Mouse (Mus musculus): Measurements from ENCODE around the gene Endou. TPM values are rescaled to one million over a fixed set of nuclear protein-coding genes. Genes with fewer than 3 reads are reported as not detected.

Endou gene
- polyA plus RNA-seq, 1 experiment: 0.04 TPM

DNA sequence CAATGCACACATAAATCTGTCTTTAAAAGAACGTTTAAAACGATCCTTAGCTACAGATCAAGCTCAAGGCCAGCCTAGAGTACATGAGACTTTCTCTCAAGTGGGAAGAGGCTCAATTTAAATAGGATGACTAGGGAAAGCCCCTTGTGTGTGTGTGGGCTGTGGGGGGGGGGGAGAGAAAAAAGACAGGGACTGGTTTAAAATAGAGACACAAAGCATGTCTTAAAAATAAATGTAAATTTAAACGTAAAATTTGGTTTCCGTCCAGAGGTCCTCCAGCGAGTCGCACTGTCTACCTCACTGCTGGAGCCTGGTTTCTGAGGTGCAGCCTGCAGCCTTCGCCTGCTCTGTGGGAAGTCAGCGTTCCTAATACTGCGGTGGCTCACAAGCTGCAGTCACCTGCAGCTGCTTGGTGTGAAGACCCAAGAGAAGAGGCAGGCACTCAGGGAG, 9.2 kb upstream of the Endou start:
- H3K27me3 ChIP-seq (ENCODE audit: control insufficient read depth, insufficient read depth, insufficient read length): peaks cover 15% of the 10 kb centered on the region
- H3K79me2 ChIP-seq (ENCODE audit: control insufficient read depth, insufficient read depth): no peaks in the 10 kb centered on the region
- no peaks in the 10 kb centered on the region for H3K79me3 ChIP-seq (ENCODE audit: low read depth)
- H3K36me3 ChIP-seq (ENCODE audit: control insufficient read depth, insufficient read depth): no peaks in the 10 kb centered on the region
- H3K4me3 ChIP-seq (ENCODE audit: insufficient read depth, poor library complexity, severe bottlenecking): no peak overlapping the region
- H3ac ChIP-seq (ENCODE audit: control insufficient read depth, insufficient read length, low read depth): no peak overlapping the region
- TF ChIP-seq MYOG (IDR thresholded peaks at IDR 0.05; ENCODE audit: control insufficient read depth, extremely low read depth, insufficient read length): no peak
- TF ChIP-seq FOSL1 (IDR thresholded peaks at IDR 0.05; ENCODE audit: insufficient read depth, low read length, poor library complexity, severe bottlenecking): no peak
- no peak for TF ChIP-seq CEBPB (IDR thresholded peaks at IDR 0.05; ENCODE audit: low read depth)

DNA sequence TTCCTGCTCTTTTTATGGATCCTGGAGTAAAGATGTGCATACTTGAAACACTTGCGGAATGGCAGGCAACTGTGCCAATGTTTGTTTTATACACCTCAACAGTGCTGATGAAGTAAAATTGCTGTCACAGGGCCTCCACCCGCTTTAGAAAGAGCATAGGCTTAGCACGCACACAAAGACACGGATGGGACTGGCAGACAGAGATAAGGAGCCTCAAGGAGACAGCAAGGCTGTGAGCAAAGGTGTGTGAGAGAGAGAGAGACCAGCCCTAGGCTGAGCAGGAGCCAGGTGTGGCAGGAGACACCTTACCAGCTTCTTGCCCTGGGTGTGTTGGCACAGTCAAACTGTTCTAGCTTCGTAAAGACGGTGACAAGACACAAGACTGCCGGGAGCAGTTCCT, 7.8 kb upstream of the Endou start:
- no peaks in the 10 kb centered on the region for H3K79me3 ChIP-seq (ENCODE audit: low read depth)
- no peak overlapping the region for H3ac ChIP-seq (ENCODE audit: control insufficient read depth, insufficient read length, low read depth)
- H3K79me2 ChIP-seq (ENCODE audit: control insufficient read depth, insufficient read depth): no peaks in the 10 kb centered on the region
- H3K4me3 ChIP-seq (ENCODE audit: insufficient read depth, poor library complexity, severe bottlenecking): no peak overlapping the region
- TF ChIP-seq CEBPB (IDR thresholded peaks at IDR 0.05; ENCODE audit: low read depth) (no peak), FOSL1 (IDR thresholded peaks at IDR 0.05; ENCODE audit: insufficient read depth, low read length, poor library complexity, severe bottlenecking) (no peak)
- H3K27me3 ChIP-seq (ENCODE audit: control insufficient read depth, insufficient read depth, insufficient read length): peaks cover 15% of the 10 kb centered on the region
- no peaks in the 10 kb centered on the region for H3K36me3 ChIP-seq (ENCODE audit: control insufficient read depth, insufficient read depth)

- H3K79me3 ChIP-seq (ENCODE audit: low read depth): no peaks in the 10 kb centered on the region
- H3K4me3 ChIP-seq (ENCODE audit: insufficient read depth, poor library complexity, severe bottlenecking): no peak overlapping the region
- H3K36me3 ChIP-seq (ENCODE audit: control insufficient read depth, insufficient read depth): no peaks in the 10 kb centered on the region
Observed at GRCm38 (mm10) chr15:97731988-97732387, 849 bp upstream of the Endou start.

DNA sequence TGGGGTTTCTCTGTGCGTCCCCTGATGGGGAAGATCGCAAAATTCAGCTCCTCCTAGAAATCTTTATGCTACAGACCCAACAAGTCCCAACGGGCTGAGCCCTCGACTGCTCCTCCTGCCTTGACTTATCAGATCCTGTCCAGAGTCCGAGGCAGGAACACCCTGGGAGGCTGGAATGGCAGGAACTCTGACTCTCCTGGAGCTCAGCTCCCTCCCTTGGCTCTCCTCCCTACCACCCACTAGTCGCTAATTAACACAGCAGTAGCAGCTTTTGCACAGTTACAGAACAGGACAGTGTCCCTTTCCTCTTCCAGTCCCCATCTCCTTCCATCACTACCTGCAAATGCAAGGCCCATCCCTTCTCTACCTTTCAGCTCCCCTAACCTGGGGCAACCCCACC, 774 bp downstream of the Endou start:
- Histone ChIP-seq H3ac (ENCODE audit: control insufficient read depth, insufficient read length, low read depth) (no peak overlapping the region), H3K4me3 (ENCODE audit: insufficient read depth, poor library complexity, severe bottlenecking) (no peak overlapping the region), H3K27me3 (ENCODE audit: control insufficient read depth, insufficient read depth, insufficient read length) (peaks cover 3% of the 10 kb centered on the region), H3K79me2 (ENCODE audit: control insufficient read depth, insufficient read depth) (no peaks in the 10 kb centered on the region), H3K36me3 (ENCODE audit: control insufficient read depth, insufficient read depth) (no peaks in the 10 kb centered on the region), H3K79me3 (ENCODE audit: low read depth) (no peaks in the 10 kb centered on the region)
- TF ChIP-seq CTCF (IDR thresholded peaks at IDR 0.05; ENCODE audit: control insufficient read depth, insufficient read depth, insufficient read length): no peak
- no peak for TF ChIP-seq CEBPB (IDR thresholded peaks at IDR 0.05; ENCODE audit: low read depth)
- no peak for TF ChIP-seq USF1 (IDR thresholded peaks at IDR 0.05; ENCODE audit: low read depth)
- TF ChIP-seq MYOG (IDR thresholded peaks at IDR 0.05; ENCODE audit: control insufficient read depth, extremely low read depth, insufficient read length): no peak
- no peak for TF ChIP-seq MYOD1 (IDR thresholded peaks at IDR 0.05; ENCODE audit: control insufficient read depth, insufficient read length, low read depth)
- TF ChIP-seq FOSL1 (IDR thresholded peaks at IDR 0.05; ENCODE audit: insufficient read depth, low read length, poor library complexity, severe bottlenecking): no peak
- no peak for TF ChIP-seq MAX (IDR thresholded peaks at IDR 0.05)

More at GRCm38 (mm10) chr15:97731988-97732387, 849 bp upstream of the Endou start:
- TF ChIP-seq FOSL1 (IDR thresholded peaks at IDR 0.05; ENCODE audit: insufficient read depth, low read length, poor library complexity, severe bottlenecking): no peak
- TF ChIP-seq CTCF (IDR thresholded peaks at IDR 0.05; ENCODE audit: control insufficient read depth, insufficient read depth, insufficient read length): no peak
- no peak for TF ChIP-seq MYOG (IDR thresholded peaks at IDR 0.05; ENCODE audit: control insufficient read depth, extremely low read depth, insufficient read length)
- TF ChIP-seq MAX (IDR thresholded peaks at IDR 0.05): no peak
- no peak for TF ChIP-seq USF1 (IDR thresholded peaks at IDR 0.05; ENCODE audit: low read depth)
- TF ChIP-seq MYOD1 (IDR thresholded peaks at IDR 0.05; ENCODE audit: control insufficient read depth, insufficient read length, low read depth): no peak
- no peak for TF ChIP-seq CEBPB (IDR thresholded peaks at IDR 0.05; ENCODE audit: low read depth)
- H3ac ChIP-seq (ENCODE audit: control insufficient read depth, insufficient read length, low read depth): no peak overlapping the region
- H3K79me2 ChIP-seq (ENCODE audit: control insufficient read depth, insufficient read depth): no peaks in the 10 kb centered on the region
- H3K27me3 ChIP-seq (ENCODE audit: control insufficient read depth, insufficient read depth, insufficient read length): peaks cover 3% of the 10 kb centered on the region

DNA sequence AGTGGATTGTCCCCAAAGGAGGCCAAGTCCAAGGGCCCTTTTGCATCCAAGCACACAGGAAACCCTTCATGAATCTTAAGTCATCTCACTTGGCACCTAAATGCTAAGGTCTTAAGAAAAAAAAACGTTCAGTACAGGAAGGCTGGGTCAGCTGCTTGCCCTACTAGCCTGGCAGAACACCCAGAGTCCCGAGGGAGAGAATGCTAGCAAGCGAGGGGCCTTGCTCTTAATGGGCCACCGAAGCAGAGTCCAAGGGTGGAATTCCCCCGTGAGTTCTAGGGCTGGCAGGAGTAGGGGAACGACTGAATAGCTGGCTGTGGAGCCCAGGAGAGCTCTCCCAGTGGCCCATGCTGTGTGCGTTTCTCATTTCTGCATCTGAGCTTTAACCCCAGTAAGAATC, 2.3 kb downstream of the Endou start:
- Histone ChIP-seq H3K27me3 (ENCODE audit: control insufficient read depth, insufficient read depth, insufficient read length) (peaks cover 3% of the 10 kb centered on the region), H3ac (ENCODE audit: control insufficient read depth, insufficient read length, low read depth) (no peak overlapping the region), H3K36me3 (ENCODE audit: control insufficient read depth, insufficient read depth) (no peaks in the 10 kb centered on the region), H3K4me3 (ENCODE audit: insufficient read depth, poor library complexity, severe bottlenecking) (no peak overlapping the region), H3K79me3 (ENCODE audit: low read depth) (no peaks in the 10 kb centered on the region), H3K79me2 (ENCODE audit: control insufficient read depth, insufficient read depth) (no peaks in the 10 kb centered on the region)
- TF ChIP-seq CEBPB (IDR thresholded peaks at IDR 0.05; ENCODE audit: low read depth) (no peak), FOSL1 (IDR thresholded peaks at IDR 0.05; ENCODE audit: insufficient read depth, low read length, poor library complexity, severe bottlenecking) (no peak), MAX (IDR thresholded peaks at IDR 0.05) (no peak), MYOG (IDR thresholded peaks at IDR 0.05; ENCODE audit: control insufficient read depth, extremely low read depth, insufficient read length) (no peak), MYOD1 (IDR thresholded peaks at IDR 0.05; ENCODE audit: control insufficient read depth, insufficient read length, low read depth) (no peak), CTCF (IDR thresholded peaks at IDR 0.05; ENCODE audit: control insufficient read depth, insufficient read depth, insufficient read length) (no peak), USF1 (IDR thresholded peaks at IDR 0.05; ENCODE audit: low read depth) (no peak)

GRCm38 (mm10) chr15:97728394-97728793, 2.7 kb downstream of the Endou start:
- TF ChIP-seq MYOG (IDR thresholded peaks at IDR 0.05; ENCODE audit: control insufficient read depth, extremely low read depth, insufficient read length) (no peak), CTCF (IDR thresholded peaks at IDR 0.05; ENCODE audit: control insufficient read depth, insufficient read depth, insufficient read length) (no peak), CEBPB (IDR thresholded peaks at IDR 0.05; ENCODE audit: low read depth) (no peak)
- Histone ChIP-seq H3K36me3 (ENCODE audit: control insufficient read depth, insufficient read depth) (no peaks in the 10 kb centered on the region), H3K79me2 (ENCODE audit: control insufficient read depth, insufficient read depth) (no peaks in the 10 kb centered on the region), H3K27me3 (ENCODE audit: control insufficient read depth, insufficient read depth, insufficient read length) (peaks cover 3% of the 10 kb centered on the region), H3ac (ENCODE audit: control insufficient read depth, insufficient read length, low read depth) (no peak overlapping the region), H3K4me3 (ENCODE audit: insufficient read depth, poor library complexity, severe bottlenecking) (no peak overlapping the region), H3K79me3 (ENCODE audit: low read depth) (no peaks in the 10 kb centered on the region)
